Mouse (Mus musculus) heart, postnatal 0 days (tissue): Measurements from ENCODE around the gene Maats1. TPM values are rescaled to one million over a fixed set of nuclear protein-coding genes. Genes with fewer than 3 reads are reported as not detected.

Source experiments
- ATAC-seq: fragments of 200-750 bp; cut with Nextera tagmentation; 2 replicates; pipeline ENCODE4 v1.8.0; 2017; ENCODE audit warnings: low read depth, moderate number of reproducible peaks, moderate library complexity; ENCODE audit not compliant: insufficient read depth
- DNase-seq: peaks from one replicate; pipeline ENCODE4 v3.0.0-alpha.2; 2016; ENCODE audit warnings: low spot score
- H3K27ac ChIP-seq: fragments of 300-500 bp; sonication (generic); 2 replicates; pipeline ENCODE4 v1.5.1; 2014; ENCODE audit warnings: low read depth, mild to moderate bottlenecking
- H3K27me3 ChIP-seq: fragments of 300-500 bp; sonication (generic); 2 replicates; pipeline ENCODE4 v1.6.1; 2014; ENCODE audit warnings: low read length, mixed read lengths; ENCODE audit not compliant: control insufficient read depth, insufficient read depth
- H3K36me3 ChIP-seq: fragments of 300-500 bp; sonication (generic); replicated peaks from 2 replicates; pipeline ENCODE4 v1.6.1; 2014; ENCODE audit warnings: low read length, mixed read lengths; ENCODE audit not compliant: control insufficient read depth, insufficient read depth
- H3K4me1 ChIP-seq: fragments of 300-500 bp; sonication (generic); 2 replicates; pipeline ENCODE4 v1.6.1; 2014; ENCODE audit warnings: antibody characterized with exemption; ENCODE audit not compliant: control insufficient read depth, insufficient read depth
- H3K4me2 ChIP-seq: fragments of 300-500 bp; sonication (generic); 2 replicates; pipeline ENCODE4 v1.6.1; 2014; ENCODE audit warnings: low read depth, mild to moderate bottlenecking, low read length, moderate library complexity
- H3K4me3 ChIP-seq: fragments of 300-500 bp; sonication (generic); 2 replicates; pipeline ENCODE4 v1.5.1; 2014; ENCODE audit warnings: low read depth, low read length
- H3K9ac ChIP-seq: fragments of 300-500 bp; sonication (generic); replicated peaks from 2 replicates; pipeline ENCODE4 v1.6.1; 2014; ENCODE audit warnings: low read depth, low read length, mixed read lengths
- H3K9me3 ChIP-seq: fragments of 300-500 bp; sonication (generic); replicated peaks from 2 replicates; pipeline ENCODE4 v1.6.1; 2016; ENCODE audit warnings: low read length; ENCODE audit not compliant: control insufficient read depth
- CTCF ChIP-seq: IDR thresholded peaks from 2 replicates; pipeline ENCODE4 v1.5.1; 2016; ENCODE audit warnings: antibody characterized with exemption, control low read depth, low read depth
- EP300 ChIP-seq: IDR thresholded peaks from 2 replicates; pipeline ENCODE4 v1.6.1; 2016; ENCODE audit warnings: antibody characterized with exemption, low read depth
- WGBS: fragments of 180-500 bp; shearing (Covaris S2); extraction: QIAGEN DNeasy Blood & Tissue Kit; methylation state at CpG from one replicate; pipeline ENCODE4 v1.1.7; 2014; 5-methylcytosine and 5-hydroxymethylcytosine counted together
- polyA plus RNA-seq: library from polyadenylated mRNA; unstranded; fragments of >200 nt; fragmentation: Nextera tagmentation; extraction: Ambion mirVana; gene quantifications from 2 replicates; pipeline ENCODE4 v1.2.1, GENCODE M21; 2015
- total RNA-seq: library from RNA; depleted of rRNA; stranded (reverse); fragments of >200 nt; gene quantifications from 2 replicates; pipeline ENCODE4 v1.2.3, GENCODE M21; 2014; ENCODE audit warnings: low replicate concordance

Maats1 gene
- total and polyA plus RNA-seq, 2 experiments from 2014 or later = 0.15 TPM; not detected in 1

- H3K27me3 ChIP-seq = no peaks in the 10 kb centered on the region
- no peak overlapping the region for H3K4me2 ChIP-seq
- no peaks in the 10 kb centered on the region for H3K9me3 ChIP-seq
- WGBS = 54% methylated on average over 6 of the region's 6 CpGs
- no peak overlapping the region for H3K27ac ChIP-seq
- H3K4me3 ChIP-seq = no peak overlapping the region
- H3K36me3 ChIP-seq = no peaks in the 10 kb centered on the region
- H3K4me1 ChIP-seq = no peaks in the 10 kb centered on the region
- TF ChIP-seq CTCF = no peak
- no peak for TF ChIP-seq EP300
- no peak overlapping the region for H3K9ac ChIP-seq
- no peak for DNase-seq
- no peak for ATAC-seq
Measured at GRCm38 (mm10) chr16:38334431-38334830, 7.5 kb downstream of the Maats1 start.

- Histone ChIP-seq H3K4me1 (no peaks in the 10 kb centered on the region), H3K27ac (no peak overlapping the region), H3K36me3 (no peaks in the 10 kb centered on the region), H3K4me3 (no peak overlapping the region), H3K9me3 (no peaks in the 10 kb centered on the region), H3K27me3 (no peaks in the 10 kb centered on the region), H3K4me2 (no peak overlapping the region), H3K9ac (no peak overlapping the region)
- TF ChIP-seq CTCF = no peak
- no peak for TF ChIP-seq EP300
- ATAC-seq (no peak), DNase-seq (no peak)
- 86% methylated on average over 3 of the region's 3 CpGs for WGBS
Measured at GRCm38 (mm10) chr16:38329340-38329739, 12.6 kb downstream of the Maats1 start.

- H3K9ac ChIP-seq = no peak overlapping the region
- no peak overlapping the region for H3K27ac ChIP-seq
- no peaks in the 10 kb centered on the region for H3K4me1 ChIP-seq
- DNase-seq (no peak), ATAC-seq (no peak)
- 80% methylated on average over 11 of the region's 11 CpGs for WGBS
- H3K36me3 ChIP-seq = no peaks in the 10 kb centered on the region
- H3K27me3 ChIP-seq = no peaks in the 10 kb centered on the region
- TF ChIP-seq EP300 (no peak), CTCF (no peak)
- H3K9me3 ChIP-seq = no peaks in the 10 kb centered on the region
- H3K4me3 ChIP-seq = no peak overlapping the region
- H3K4me2 ChIP-seq = no peak overlapping the region
Measured at GRCm38 (mm10) chr16:38326778-38327397, 15.1 kb downstream of the Maats1 start.

- Histone ChIP-seq H3K4me2 (no peak overlapping the region), H3K4me1 (no peaks in the 10 kb centered on the region), H3K36me3 (no peaks in the 10 kb centered on the region), H3K9me3 (no peaks in the 10 kb centered on the region), H3K9ac (no peak overlapping the region), H3K4me3 (no peak overlapping the region), H3K27ac (no peak overlapping the region), H3K27me3 (no peaks in the 10 kb centered on the region)
- 83% methylated on average over 15 of the region's 15 CpGs for WGBS
- no peak for DNase-seq
- no peak for TF ChIP-seq EP300
- no peak for TF ChIP-seq CTCF
- no peak for ATAC-seq
Measured at GRCm38 (mm10) chr16:38324311-38324710, 17.6 kb downstream of the Maats1 start.

- Histone ChIP-seq H3K27me3 (no peaks in the 10 kb centered on the region), H3K4me1 (no peaks in the 10 kb centered on the region), H3K4me3 (no peak overlapping the region), H3K9me3 (no peaks in the 10 kb centered on the region), H3K4me2 (peak overlapping the region; percentile 30; the same call in 1 of the 2 replicates), H3K27ac (no peak overlapping the region), H3K36me3 (no peaks in the 10 kb centered on the region), H3K9ac (no peak overlapping the region)
- DNase-seq (no peak), ATAC-seq (no peak)
- peak; percentile 64 for TF ChIP-seq CTCF
- TF ChIP-seq EP300 = no peak
- WGBS = 26% methylated on average over 17 of the region's 17 CpGs
Measured at GRCm38 (mm10) chr16:38321452-38321935, 20.4 kb downstream of the Maats1 start.

- no peak for ATAC-seq
- Histone ChIP-seq H3K9ac (no peak overlapping the region), H3K4me3 (no peak overlapping the region), H3K36me3 (no peaks in the 10 kb centered on the region), H3K4me2 (no peak overlapping the region), H3K9me3 (no peaks in the 10 kb centered on the region), H3K27me3 (no peaks in the 10 kb centered on the region), H3K27ac (no peak overlapping the region), H3K4me1 (no peaks in the 10 kb centered on the region)
- 90% methylated on average over 4 of the region's 4 CpGs for WGBS
- TF ChIP-seq CTCF = no peak
- DNase-seq = no peak
Measured at GRCm38 (mm10) chr16:38319087-38319486, 22.9 kb downstream of the Maats1 start.
